Mouse (Mus musculus) heart, embryonic 12.5 days (tissue): ENCODE measurements around the gene Capn12. TPM values are rescaled to one million over a fixed set of nuclear protein-coding genes. Genes with fewer than 3 reads are reported as not detected.

Experiments used
- ATAC-seq: fragments of 200-750 bp; cut with Nextera tagmentation; 2 replicates; pipeline ENCODE4 v1.8.0; 2017; ENCODE audit warnings: moderate TSS enrichment, moderate library complexity; ENCODE audit not compliant: insufficient number of reproducible peaks, low FRiP score
- H3K27ac ChIP-seq: fragments of 300-500 bp; sonication (generic); 2 replicates; pipeline ENCODE4 v1.5.1; 2016; ENCODE audit warnings: mild to moderate bottlenecking, moderate library complexity; ENCODE audit not compliant: poor library complexity, severe bottlenecking
- H3K27me3 ChIP-seq: fragments of 300-500 bp; sonication (generic); replicated peaks from 2 replicates; pipeline ENCODE4 v1.6.1; 2016; ENCODE audit warnings: mild to moderate bottlenecking, moderate library complexity
- H3K36me3 ChIP-seq: fragments of 300-500 bp; sonication (generic); 2 replicates; pipeline ENCODE4 v1.6.1; 2016; ENCODE audit warnings: mild to moderate bottlenecking, moderate library complexity
- H3K4me1 ChIP-seq: fragments of 300-500 bp; sonication (generic); replicated peaks from 2 replicates; pipeline ENCODE4 v1.6.1; 2016; ENCODE audit warnings: mild to moderate bottlenecking
- H3K4me2 ChIP-seq: fragments of 300-500 bp; sonication (generic); 2 replicates; pipeline ENCODE4 v1.6.1; 2016; ENCODE audit warnings: mild to moderate bottlenecking, moderate library complexity
- H3K4me3 ChIP-seq: fragments of 300-500 bp; sonication (generic); 2 replicates; pipeline ENCODE4 v1.5.1; 2016; ENCODE audit warnings: mild to moderate bottlenecking
- H3K9ac ChIP-seq: fragments of 300-500 bp; sonication (generic); 2 replicates; pipeline ENCODE4 v1.6.1; 2016; ENCODE audit warnings: mild to moderate bottlenecking, moderate library complexity
- H3K9me3 ChIP-seq: fragments of 300-500 bp; sonication (generic); replicated peaks from 2 replicates; pipeline ENCODE4 v1.6.1; 2016; ENCODE audit warnings: mild to moderate bottlenecking, moderate library complexity
- WGBS: fragments of 180-500 bp; shearing (Covaris S2); methylation state at CpG from one replicate; pipeline ENCODE4 v1.1.7; 2016; 5-methylcytosine and 5-hydroxymethylcytosine counted together
- polyA plus RNA-seq: library from polyadenylated mRNA; unstranded; fragments of >200 nt; fragmentation: Nextera tagmentation; extraction: Ambion mirVana; gene quantifications from 2 replicates; pipeline ENCODE4 v1.2.1, GENCODE M21; 2016

Gene Capn12
- polyA plus RNA-seq, 1 experiment from 2014 or later = 0.17 TPM

GRCm38 (mm10) chr7:28921178-28921577 is 40.0 kb downstream of the Capn12 start:
- peaks cover 33% of the 10 kb centered on the region for H3K36me3 ChIP-seq
- no peak overlapping the region for H3K4me2 ChIP-seq
- 37% methylated on average over 3 of the region's 3 CpGs for WGBS
- no peaks in the 10 kb centered on the region for H3K27me3 ChIP-seq
- no peak overlapping the region for H3K4me3 ChIP-seq
- H3K4me1 ChIP-seq = peaks cover 84% of the 10 kb centered on the region
- peak overlapping the region; percentile 49 for H3K9ac ChIP-seq
- ATAC-seq = no peak
- no peaks in the 10 kb centered on the region for H3K9me3 ChIP-seq
- H3K27ac ChIP-seq = peak overlapping the region; percentile 100

GRCm38 (mm10) chr7:28921722-28922465 is 40.7 kb downstream of the Capn12 start:
- H3K9ac ChIP-seq = peak overlapping the region; percentile 47

GRCm38 (mm10) chr7:28922606-28923005 is 41.4 kb downstream of the Capn12 start:
- WGBS = 64% methylated on average over 4 of the region's 4 CpGs
- no peak overlapping the region for H3K4me2 ChIP-seq
- ATAC-seq = no peak

More at GRCm38 (mm10) chr7:28921722-28922465, 40.7 kb downstream of the Capn12 start:
- H3K9me3 ChIP-seq = no peaks in the 10 kb centered on the region
- H3K4me2 ChIP-seq = no peak overlapping the region
- peak overlapping the region; percentile 100 for H3K27ac ChIP-seq
- H3K36me3 ChIP-seq = peaks cover 27% of the 10 kb centered on the region
- WGBS = 63% methylated on average over 8 of the region's 8 CpGs
- no peak overlapping the region for H3K4me3 ChIP-seq
- ATAC-seq = no peak
- H3K4me1 ChIP-seq = peaks cover 91% of the 10 kb centered on the region
- H3K27me3 ChIP-seq = no peaks in the 10 kb centered on the region

GRCm38 (mm10) chr7:28923865-28924291 is 42.7 kb downstream of the Capn12 start:
- no peak overlapping the region for H3K4me3 ChIP-seq
- no peak for ATAC-seq
- WGBS = 26% methylated on average over 4 of the region's 4 CpGs

More at GRCm38 (mm10) chr7:28922606-28923005, 41.4 kb downstream of the Capn12 start:
- H3K27me3 ChIP-seq = no peaks in the 10 kb centered on the region
- H3K4me1 ChIP-seq = peaks cover 93% of the 10 kb centered on the region
- peak overlapping the region; percentile 100 for H3K27ac ChIP-seq
- peak overlapping the region; percentile 47; the same call in 1 of the 2 replicates for H3K9ac ChIP-seq
- no peak overlapping the region for H3K4me3 ChIP-seq
- H3K9me3 ChIP-seq = no peaks in the 10 kb centered on the region
- peaks cover 23% of the 10 kb centered on the region for H3K36me3 ChIP-seq

GRCm38 (mm10) chr7:28924802-28925201 is 43.6 kb downstream of the Capn12 start:
- WGBS = 51% methylated on average over 3 of the region's 3 CpGs
- no peak for ATAC-seq
- Histone ChIP-seq H3K4me1 (peaks cover 83% of the 10 kb centered on the region), H3K27ac (peak overlapping the region; percentile 100), H3K9me3 (no peaks in the 10 kb centered on the region), H3K4me3 (no peak overlapping the region), H3K27me3 (no peaks in the 10 kb centered on the region), H3K9ac (peak overlapping the region; percentile 75), H3K36me3 (peaks cover 8% of the 10 kb centered on the region; the same call in 1 of the 2 replicates), H3K4me2 (peak overlapping the region; percentile 41)

More at GRCm38 (mm10) chr7:28923865-28924291, 42.7 kb downstream of the Capn12 start:
- Histone ChIP-seq H3K4me1 (peaks cover 83% of the 10 kb centered on the region), H3K27me3 (no peaks in the 10 kb centered on the region), H3K4me2 (peak overlapping the region; percentile 41), H3K9me3 (no peaks in the 10 kb centered on the region), H3K27ac (peak overlapping the region; percentile 100), H3K9ac (peak overlapping the region; percentile 75; the same call in 1 of the 2 replicates), H3K36me3 (peaks cover 11% of the 10 kb centered on the region)

GRCm38 (mm10) chr7:28925317-28925716 is 44.1 kb downstream of the Capn12 start:
- peak overlapping the region; percentile 100 for H3K27ac ChIP-seq
- peak overlapping the region; percentile 41 for H3K4me2 ChIP-seq
- H3K4me3 ChIP-seq = no peak overlapping the region
- peaks cover 83% of the 10 kb centered on the region for H3K4me1 ChIP-seq
- H3K9ac ChIP-seq = peak overlapping the region; percentile 75
- H3K27me3 ChIP-seq = no peaks in the 10 kb centered on the region
- peaks cover 8% of the 10 kb centered on the region; the same call in 1 of the 2 replicates for H3K36me3 ChIP-seq
- 15% methylated on average over 9 of the region's 9 CpGs for WGBS
- ATAC-seq = peak; percentile 60; the same call in 1 of the 2 replicates
- no peaks in the 10 kb centered on the region for H3K9me3 ChIP-seq

- peak overlapping the region; percentile 58; the same call in 1 of the 2 replicates for H3K9ac ChIP-seq
- ATAC-seq = no peak
Measured at GRCm38 (mm10) chr7:28926172-28926571, 45.0 kb downstream of the Capn12 start.

GRCm38 (mm10) chr7:28929381-28929780 is 48.2 kb downstream of the Capn12 start:
- no peak overlapping the region for H3K4me3 ChIP-seq
- peak overlapping the region; percentile 61; the same call in 1 of the 2 replicates for H3K27ac ChIP-seq
- H3K9ac ChIP-seq = 0 out of 2 replicates have a peak overlapping the region, but pooled peaks have one; percentile 44
- no peak overlapping the region for H3K4me2 ChIP-seq
- ATAC-seq = no peak
- no peaks in the 10 kb centered on the region for H3K27me3 ChIP-seq
- H3K9me3 ChIP-seq = no peaks in the 10 kb centered on the region
- 49% methylated on average over 3 of the region's 3 CpGs for WGBS
- peaks cover 77% of the 10 kb centered on the region for H3K4me1 ChIP-seq
- peaks cover 14% of the 10 kb centered on the region for H3K36me3 ChIP-seq

More at GRCm38 (mm10) chr7:28926172-28926571, 45.0 kb downstream of the Capn12 start:
- H3K9me3 ChIP-seq = no peaks in the 10 kb centered on the region
- H3K27ac ChIP-seq = peak overlapping the region; percentile 100
- 29% methylated on average over 2 of the region's 2 CpGs for WGBS
- H3K4me2 ChIP-seq = no peak overlapping the region
- no peaks in the 10 kb centered on the region for H3K27me3 ChIP-seq
- peaks cover 7% of the 10 kb centered on the region; the same call in 1 of the 2 replicates for H3K36me3 ChIP-seq
- H3K4me1 ChIP-seq = peaks cover 83% of the 10 kb centered on the region
- no peak overlapping the region for H3K4me3 ChIP-seq

GRCm38 (mm10) chr7:28930320-28931031 is 49.3 kb downstream of the Capn12 start:
- Histone ChIP-seq H3K36me3 (peaks cover 15% of the 10 kb centered on the region), H3K27me3 (no peaks in the 10 kb centered on the region), H3K4me3 (no peak overlapping the region), H3K4me1 (peaks cover 77% of the 10 kb centered on the region), H3K9me3 (no peaks in the 10 kb centered on the region), H3K9ac (peak overlapping the region; percentile 54; the same call in 1 of the 2 replicates), H3K27ac (peak overlapping the region; percentile 61), H3K4me2 (no peak overlapping the region)
- 52% methylated on average over 5 of the region's 5 CpGs for WGBS
- ATAC-seq = no peak

GRCm38 (mm10) chr7:28931032-28931694 is 49.9 kb downstream of the Capn12 start:
- no peaks in the 10 kb centered on the region for H3K9me3 ChIP-seq
- 0 out of 2 replicates have a peak overlapping the region, but pooled peaks have one; percentile 41 for H3K9ac ChIP-seq
- 86% methylated on average over 7 of the region's 7 CpGs for WGBS

More at GRCm38 (mm10) chr7:28931032-28931694, 49.9 kb downstream of the Capn12 start:
- peaks cover 18% of the 10 kb centered on the region for H3K36me3 ChIP-seq
- peak overlapping the region; percentile 61 for H3K27ac ChIP-seq
- H3K4me2 ChIP-seq = no peak overlapping the region
- ATAC-seq = no peak
- no peak overlapping the region for H3K4me3 ChIP-seq
- H3K4me1 ChIP-seq = peaks cover 77% of the 10 kb centered on the region
- no peaks in the 10 kb centered on the region for H3K27me3 ChIP-seq
